Mouse (Mus musculus) granulocyte monocyte progenitor cell, adult 5-6 weeks (primary cell): ENCODE measurements around the gene Cfap57. TPM values are rescaled to one million over a fixed set of nuclear protein-coding genes. Genes with fewer than 3 reads are reported as not detected.
"Not testable (repeated sequence)": the region's sequence is repeated elsewhere in the genome, so short reads cannot be mapped to it uniquely, and the experiment has no call there.

Experiments
- ATAC-seq: replicated peaks from 2 replicates; pipeline ENCODE4 v1.8.0; 2016; ENCODE audit warnings: mild to moderate bottlenecking, moderate TSS enrichment, inconsistent platforms; ENCODE audit not compliant: poor library complexity, severe bottlenecking
- total RNA-seq, 2 experiments: library from RNA; stranded (forward) in 1 of 2; stranded (reverse) in 1 of 2; fragments of 200-712, 200-1000 nt in 1 of 2; fragments of >200 nt in 1 of 2; fragmentation: Nextera tagmentation in 1 of 2; gene quantifications; 2 replicates each; pipeline ENCODE4 v1.2.3; 2014 to 2017

The Cfap57 gene
- total RNA-seq, 2 experiments from 2014 or later = 1.2 to 2.8 TPM

GRCm38 (mm10) chr4:118523976-118524375 is 96.6 kb downstream of the Cfap57 start:
- no peak for ATAC-seq

- ATAC-seq = no peak
These were observed 98.3 kb downstream of the Cfap57 start for GRCm38 (mm10) chr4:118522248-118522647.

GRCm38 (mm10) chr4:118518208-118518607 is 102.4 kb downstream of the Cfap57 start:
- peak; percentile 87 for ATAC-seq

- ATAC-seq = no peak
These were observed 103.0 kb downstream of the Cfap57 start for GRCm38 (mm10) chr4:118517497-118518146.

GRCm38 (mm10) chr4:118516699-118517496 is 103.7 kb downstream of the Cfap57 start:
- ATAC-seq = no peak

- ATAC-seq = no peak
These were observed 111.5 kb downstream of the Cfap57 start for GRCm38 (mm10) chr4:118509050-118509449.

GRCm38 (mm10) chr4:118507171-118507570 is 113.4 kb downstream of the Cfap57 start:
- ATAC-seq = not testable (repeated sequence)

GRCm38 (mm10) chr4:118505551-118505950 is 115.0 kb downstream of the Cfap57 start:
- ATAC-seq = no peak

Other genes starting within 250 kb of the Cfap57 start
- gene Szt2, start 211.5 kb downstream of the Cfap57 start, total RNA-seq (2014; fragmentation: Nextera tagmentation) = 20.6 and 25.0 TPM in 2 replicates
- gene Szt2, start 211.5 kb downstream of the Cfap57 start, total RNA-seq (2017) = 3.7 and 4.0 TPM in 2 replicates
- gene Med8, start 211.4 kb downstream of the Cfap57 start, total RNA-seq (2014; fragmentation: Nextera tagmentation) = 75.7 and 79.4 TPM in 2 replicates
- gene Med8, start 211.4 kb downstream of the Cfap57 start, total RNA-seq (2017) = 94.8 and 103 TPM in 2 replicates
- 116 and 119 TPM in 2 replicates for gene Elovl1, start 192.7 kb downstream of the Cfap57 start, total RNA-seq (2014; fragmentation: Nextera tagmentation)
- gene Elovl1, start 192.7 kb downstream of the Cfap57 start, total RNA-seq (2017) = 53.6 and 63.3 TPM in 2 replicates
- 26.7 and 35.6 TPM in 2 replicates for gene Cdc20, start 183.4 kb downstream of the Cfap57 start, total RNA-seq (2014; fragmentation: Nextera tagmentation)
- gene Cdc20, start 183.4 kb downstream of the Cfap57 start, total RNA-seq (2017) = 77.2 and 88.2 TPM in 2 replicates
- gene Mpl, start 163.3 kb downstream of the Cfap57 start, total RNA-seq (2014; fragmentation: Nextera tagmentation) = 0.11 and 0.49 TPM in 2 replicates
- not detected in 2 replicates for gene Mpl, start 163.3 kb downstream of the Cfap57 start, total RNA-seq (2017)
- 3.9 and 7.2 TPM in 2 replicates for gene Tie1, start 130.7 kb downstream of the Cfap57 start, total RNA-seq (2014; fragmentation: Nextera tagmentation)
- 4.3 and 4.5 TPM in 2 replicates for gene Tie1, start 130.7 kb downstream of the Cfap57 start, total RNA-seq (2017)
- not detected in 2 replicates for gene 2610528J11Rik, start 93.8 kb downstream of the Cfap57 start, total RNA-seq (2014; fragmentation: Nextera tagmentation)
- gene 2610528J11Rik, start 93.8 kb downstream of the Cfap57 start, total RNA-seq (2017) = not detected in 2 replicates
- gene Tmem125, start 76.7 kb downstream of the Cfap57 start, total RNA-seq (2014; fragmentation: Nextera tagmentation) = not detected in 2 replicates
- gene Tmem125, start 76.7 kb downstream of the Cfap57 start, total RNA-seq (2017) = 0.82 TPM in 1 of 2 replicates, not detected in the other
- 100 and 111 TPM in 2 replicates for gene Ebna1bp2, start within 50 bp of the Cfap57 start, total RNA-seq (2014; fragmentation: Nextera tagmentation)
- gene Ebna1bp2, start within 50 bp of the Cfap57 start, total RNA-seq (2017) = 158 and 165 TPM in 2 replicates
- gene Olfr62, start 38.2 kb upstream of the Cfap57 start, total RNA-seq (2014; fragmentation: Nextera tagmentation) = not detected in 2 replicates
- gene Olfr62, start 38.2 kb upstream of the Cfap57 start, total RNA-seq (2017) = not detected in 2 replicates
- gene Olfr1342, start 72.0 kb upstream of the Cfap57 start, total RNA-seq (2014; fragmentation: Nextera tagmentation) = not detected in 2 replicates
- gene Olfr1342, start 72.0 kb upstream of the Cfap57 start, total RNA-seq (2017) = not detected in 2 replicates
- gene Olfr1341, start 82.7 kb upstream of the Cfap57 start, total RNA-seq (2014; fragmentation: Nextera tagmentation) = not detected in 2 replicates
- not detected in 2 replicates for gene Olfr1341, start 82.7 kb upstream of the Cfap57 start, total RNA-seq (2017)
- not detected in 2 replicates for gene Olfr1340, start 99.4 kb upstream of the Cfap57 start, total RNA-seq (2014; fragmentation: Nextera tagmentation)
- gene Olfr1340, start 99.4 kb upstream of the Cfap57 start, total RNA-seq (2017) = not detected in 2 replicates
- not detected in 2 replicates for gene Olfr1339, start 111.4 kb upstream of the Cfap57 start, total RNA-seq (2014; fragmentation: Nextera tagmentation)
- not detected in 2 replicates for gene Olfr1339, start 111.4 kb upstream of the Cfap57 start, total RNA-seq (2017)
- gene Olfr1338, start 138.0 kb upstream of the Cfap57 start, total RNA-seq (2014; fragmentation: Nextera tagmentation) = not detected in 2 replicates
- not detected in 2 replicates for gene Olfr1338, start 138.0 kb upstream of the Cfap57 start, total RNA-seq (2017)
- gene Olfr1337, start 161.8 kb upstream of the Cfap57 start, total RNA-seq (2014; fragmentation: Nextera tagmentation) = not detected in 2 replicates
- gene Olfr1337, start 161.8 kb upstream of the Cfap57 start, total RNA-seq (2017) = not detected in 2 replicates
- gene Olfr1335, start 189.2 kb upstream of the Cfap57 start, total RNA-seq (2014; fragmentation: Nextera tagmentation) = not detected in 2 replicates
- not detected in 2 replicates for gene Olfr1335, start 189.2 kb upstream of the Cfap57 start, total RNA-seq (2017)
- not detected in 2 replicates for gene Olfr1333, start 215.5 kb upstream of the Cfap57 start, total RNA-seq (2014; fragmentation: Nextera tagmentation)
- gene Olfr1333, start 215.5 kb upstream of the Cfap57 start, total RNA-seq (2017) = not detected in 2 replicates
- not detected in 2 replicates for gene Olfr1331, start 243.9 kb upstream of the Cfap57 start, total RNA-seq (2014; fragmentation: Nextera tagmentation)
- not detected in 2 replicates for gene Olfr1331, start 243.9 kb upstream of the Cfap57 start, total RNA-seq (2017)